Mouse (Mus musculus): ENCODE results near the gene Irx5. TPM values are rescaled to one million over a fixed set of nuclear protein-coding genes. Genes with fewer than 3 reads are reported as not detected.
A peak's percentile ranks its signal among the peaks of the same experiment; 100 is the strongest.

Irx5 gene
- total RNA-seq, 2 experiments from 2014 or later = 0.18 to 0.32 TPM

GRCm38 (mm10) chr8:92360083-92360861 lies 2.8 kb downstream of the Irx5 start:
- peak in 1 of 2 experiments; percentile 22 for DNase-seq (ENCODE audit: low spot score in 2 of 2)

GRCm38 (mm10) chr8:92361546-92362351 lies 4.3 kb downstream of the Irx5 start:
- peak; percentile 62 to 71 for DNase-seq (ENCODE audit: low spot score in 2 of 2)

GRCm38 (mm10) chr8:92362396-92363115 lies 5.1 kb downstream of the Irx5 start:
- no peak for DNase-seq (ENCODE audit: low spot score in 2 of 2)

- DNase-seq (ENCODE audit: low spot score in 2 of 2) = peak in 1 of 2 experiments; percentile 25
Observed at GRCm38 (mm10) chr8:92363217-92364147, 6.1 kb downstream of the Irx5 start.

GRCm38 (mm10) chr8:92364148-92364775 lies 6.8 kb downstream of the Irx5 start:
- DNase-seq (ENCODE audit: low spot score in 2 of 2) = peak; percentile 44 to 50

GRCm38 (mm10) chr8:92364776-92365240 lies 7.4 kb downstream of the Irx5 start:
- DNase-seq (ENCODE audit: low spot score in 2 of 2) = peak; percentile 20

- peak; percentile 41 to 50 for DNase-seq (ENCODE audit: low spot score in 2 of 2)
Observed at GRCm38 (mm10) chr8:92365241-92365943, 8.0 kb downstream of the Irx5 start.

GRCm38 (mm10) chr8:92365944-92366735 lies 8.7 kb downstream of the Irx5 start:
- DNase-seq (ENCODE audit: low spot score in 2 of 2) = no peak

GRCm38 (mm10) chr8:92366736-92367267 lies 9.4 kb downstream of the Irx5 start:
- DNase-seq (ENCODE audit: low spot score in 2 of 2) = peak; percentile 33 to 44

GRCm38 (mm10) chr8:92379524-92379923 lies 22.1 kb downstream of the Irx5 start:
- no peak for DNase-seq (ENCODE audit: low spot score in 2 of 2)

- no peak for DNase-seq (ENCODE audit: low spot score in 2 of 2)
Observed at GRCm38 (mm10) chr8:92380571-92380970, 23.1 kb downstream of the Irx5 start.

- DNase-seq (ENCODE audit: low spot score in 2 of 2) = no peak
Observed at GRCm38 (mm10) chr8:92387893-92388292, 30.5 kb downstream of the Irx5 start.

- DNase-seq (ENCODE audit: low spot score in 2 of 2) = no peak
Observed at GRCm38 (mm10) chr8:92404218-92404617, 46.8 kb downstream of the Irx5 start.

- no peak for DNase-seq (ENCODE audit: low spot score in 2 of 2)
Observed at GRCm38 (mm10) chr8:92408092-92408491, 50.7 kb downstream of the Irx5 start.

- DNase-seq (ENCODE audit: low spot score in 2 of 2) = no peak
Observed at GRCm38 (mm10) chr8:92413583-92413982, 56.2 kb downstream of the Irx5 start.

- no peak for DNase-seq (ENCODE audit: low spot score in 2 of 2)
Observed at GRCm38 (mm10) chr8:92420666-92421065, 63.2 kb downstream of the Irx5 start.

All from layer of hippocampus, postnatal 10 days (tissue).